Mouse (Mus musculus) lung, postnatal 0 days (tissue): ENCODE results near the gene Ankrd7. TPM values are rescaled to one million over a fixed set of nuclear protein-coding genes. Genes with fewer than 3 reads are reported as not detected.
A peak's percentile ranks its signal among the peaks of the same experiment; 100 is the strongest.
"Not testable (repeated sequence)": the region's sequence is repeated elsewhere in the genome, so short reads cannot be mapped to it uniquely, and the experiment has no call there.

Source experiments
- ATAC-seq: fragments of 200-750 bp; cut with Nextera tagmentation; 2 replicates; pipeline ENCODE4 v1.8.0; 2017; ENCODE audit warnings: moderate library complexity
- DNase-seq: peaks from one replicate; pipeline ENCODE4 v3.0.0-alpha.2; 2016; ENCODE audit warnings: low spot score
- H3K27ac ChIP-seq: fragments of 300-500 bp; sonication (generic); 2 replicates; pipeline ENCODE4 v1.5.1; 2014; ENCODE audit warnings: antibody characterized with exemption, mild to moderate bottlenecking, low read length, mixed read lengths
- H3K27me3 ChIP-seq: fragments of 300-500 bp; sonication (generic); replicated peaks from 2 replicates; pipeline ENCODE4 v1.6.1; 2014; ENCODE audit warnings: low read length, mixed read lengths; ENCODE audit not compliant: insufficient read depth
- H3K36me3 ChIP-seq: fragments of 300-500 bp; sonication (generic); 2 replicates; pipeline ENCODE4 v1.6.1; 2014; ENCODE audit warnings: low read length, mixed read lengths; ENCODE audit not compliant: insufficient read depth
- H3K4me1 ChIP-seq: fragments of 300-500 bp; sonication (generic); 2 replicates; pipeline ENCODE4 v1.6.1; 2014; ENCODE audit warnings: antibody characterized with exemption, low read depth, low read length, mixed read lengths; ENCODE audit not compliant: insufficient read depth
- H3K4me2 ChIP-seq: fragments of 300-500 bp; sonication (generic); replicated peaks from 2 replicates; pipeline ENCODE4 v1.6.1; 2014; ENCODE audit warnings: low read depth, mild to moderate bottlenecking, low read length, moderate library complexity, mixed read lengths
- H3K4me3 ChIP-seq: fragments of 300-500 bp; sonication (generic); 2 replicates; pipeline ENCODE4 v1.5.1; 2014; ENCODE audit warnings: low read depth, low read length
- H3K9ac ChIP-seq: fragments of 300-500 bp; sonication (generic); replicated peaks from 2 replicates; pipeline ENCODE4 v1.6.1; 2014; ENCODE audit warnings: low read depth, mild to moderate bottlenecking
- H3K9me3 ChIP-seq: fragments of 300-500 bp; sonication (generic); 2 replicates; pipeline ENCODE4 v1.6.1; 2016; ENCODE audit warnings: low read length, mixed read lengths
- CTCF ChIP-seq: IDR thresholded peaks from 2 replicates; pipeline ENCODE4 v1.5.1; 2016; ENCODE audit warnings: antibody characterized with exemption, mild to moderate bottlenecking
- EP300 ChIP-seq: IDR thresholded peaks from 2 replicates; pipeline ENCODE4 v1.6.1; 2016; ENCODE audit warnings: antibody characterized with exemption, mild to moderate bottlenecking, control low read depth
- WGBS: fragments of 180-500 bp; shearing (Covaris S2); extraction: QIAGEN DNeasy Blood & Tissue Kit; methylation state at CpG from one replicate; pipeline ENCODE4 v1.1.7; 2014; 5-methylcytosine and 5-hydroxymethylcytosine counted together
- polyA plus RNA-seq: library from polyadenylated mRNA; unstranded; fragments of >200 nt; fragmentation: Nextera tagmentation; extraction: Ambion mirVana; gene quantifications from 2 replicates; pipeline ENCODE4 v1.2.1, GENCODE M21; 2015

The Ankrd7 gene
- 0.12 TPM in 1 of 2 replicates, not detected in the other for polyA plus RNA-seq

GRCm38 (mm10) chr6:18866018-18866417 is at the start of gene Ankrd7:
Gene Ankrd7 (plus strand): TSS chr6:18866318.
- WGBS: 94% methylated on average over 8 of the region's 8 CpGs

GRCm38 (mm10) chr6:18819343-18819742 is 46.8 kb upstream of the Ankrd7 start:
- DNase-seq (peak; percentile 78), ATAC-seq (no peak)
- Histone ChIP-seq H3K27me3 (no peaks in the 10 kb centered on the region), H3K4me2 (no peak overlapping the region), H3K36me3 (no peaks in the 10 kb centered on the region), H3K9me3 (no peaks in the 10 kb centered on the region), H3K9ac (no peak overlapping the region), H3K4me1 (no peaks in the 10 kb centered on the region), H3K4me3 (no peak overlapping the region), H3K27ac (no peak overlapping the region)
- TF ChIP-seq EP300 (no peak), CTCF (peak; percentile 81)
- 8% methylated on average over 4 of the region's 4 CpGs for WGBS

More at GRCm38 (mm10) chr6:18866018-18866417, at the start of gene Ankrd7:
- H3K9ac ChIP-seq: no peak within 1 kb of the TSS
- H3K4me2 ChIP-seq: no peak within 1 kb of the TSS
- no peaks in the 10 kb centered on the region for H3K27me3 ChIP-seq
- H3K4me3 ChIP-seq: no peak within 1 kb of the TSS
- H3K36me3 ChIP-seq: no peaks in the 10 kb centered on the region
- no peaks in the 10 kb centered on the region for H3K4me1 ChIP-seq
- TF ChIP-seq CTCF (no peak), EP300 (no peak)
- no peak for ATAC-seq
- no peak within 1 kb of the TSS for H3K27ac ChIP-seq
- no peaks in the 10 kb centered on the region for H3K9me3 ChIP-seq
- DNase-seq: no peak

GRCm38 (mm10) chr6:18820246-18820645 is 45.9 kb upstream of the Ankrd7 start:
- no peak for TF ChIP-seq EP300
- no peak for TF ChIP-seq CTCF
- H3K27ac ChIP-seq: no peak overlapping the region
- H3K36me3 ChIP-seq: no peaks in the 10 kb centered on the region
- H3K4me3 ChIP-seq: no peak overlapping the region
- no peaks in the 10 kb centered on the region for H3K9me3 ChIP-seq
- H3K4me2 ChIP-seq: no peak overlapping the region
- no peaks in the 10 kb centered on the region for H3K27me3 ChIP-seq
- WGBS: 51% methylated on average over 4 of the region's 4 CpGs
- no peak for ATAC-seq
- DNase-seq: no peak
- H3K4me1 ChIP-seq: no peaks in the 10 kb centered on the region
- H3K9ac ChIP-seq: no peak overlapping the region

GRCm38 (mm10) chr6:18822812-18823211 is 43.3 kb upstream of the Ankrd7 start:
- DNase-seq: no peak
- Histone ChIP-seq H3K4me3 (no peak overlapping the region), H3K9ac (no peak overlapping the region), H3K27me3 (no peaks in the 10 kb centered on the region), H3K9me3 (no peaks in the 10 kb centered on the region), H3K36me3 (no peaks in the 10 kb centered on the region), H3K27ac (no peak overlapping the region), H3K4me2 (no peak overlapping the region), H3K4me1 (no peaks in the 10 kb centered on the region)
- ATAC-seq: peak; percentile 33
- TF ChIP-seq EP300 (no peak), CTCF (no peak)
- WGBS: 37% methylated on average over 1 of the region's 1 CpGs

GRCm38 (mm10) chr6:18832958-18833357 is 33.2 kb upstream of the Ankrd7 start:
- H3K4me3 ChIP-seq: no peak overlapping the region
- DNase-seq (no peak), ATAC-seq (no peak)
- H3K9ac ChIP-seq: no peak overlapping the region
- no peak overlapping the region for H3K27ac ChIP-seq
- H3K36me3 ChIP-seq: no peaks in the 10 kb centered on the region
- H3K4me1 ChIP-seq: no peaks in the 10 kb centered on the region
- 70% methylated on average over 1 of the region's 1 CpGs for WGBS
- no peaks in the 10 kb centered on the region for H3K9me3 ChIP-seq
- no peak overlapping the region for H3K4me2 ChIP-seq
- H3K27me3 ChIP-seq: no peaks in the 10 kb centered on the region
- TF ChIP-seq CTCF: no peak

GRCm38 (mm10) chr6:18844529-18844928 is 21.6 kb upstream of the Ankrd7 start:
- WGBS: no CpG with 5 or more reads among the region's 11 CpGs
- not testable (repeated sequence) for DNase-seq, H3K36me3 ChIP-seq, H3K27ac ChIP-seq, H3K9ac ChIP-seq, H3K4me1 ChIP-seq, ATAC-seq, H3K4me2 ChIP-seq, H3K9me3 ChIP-seq, H3K4me3 ChIP-seq, H3K27me3 ChIP-seq

- H3K4me2 ChIP-seq, H3K4me1 ChIP-seq, DNase-seq, H3K9me3 ChIP-seq, H3K27me3 ChIP-seq, H3K36me3 ChIP-seq, H3K4me3 ChIP-seq, ATAC-seq, H3K9ac ChIP-seq, H3K27ac ChIP-seq: not testable (repeated sequence)
- 0% methylated on average over 1 of the region's 7 CpGs for WGBS
Observed at GRCm38 (mm10) chr6:18845571-18845970, 20.5 kb upstream of the Ankrd7 start.
